Mouse (Mus musculus): ENCODE data around the gene Mamdc2. TPM values are rescaled to one million over a fixed set of nuclear protein-coding genes. Genes with fewer than 3 reads are reported as not detected.
A peak's percentile ranks its signal among the peaks of the same experiment; 100 is the strongest.
"Not testable (repeated sequence)": the region's sequence is repeated elsewhere in the genome, so short reads cannot be mapped to it uniquely, and the experiment has no call there.

Gene Mamdc2
- total RNA-seq (2021), result 1 to 10 TPM in 1 of 2 experiments, under 1 TPM in 1; 0.89 to 1.1 TPM

DNA sequence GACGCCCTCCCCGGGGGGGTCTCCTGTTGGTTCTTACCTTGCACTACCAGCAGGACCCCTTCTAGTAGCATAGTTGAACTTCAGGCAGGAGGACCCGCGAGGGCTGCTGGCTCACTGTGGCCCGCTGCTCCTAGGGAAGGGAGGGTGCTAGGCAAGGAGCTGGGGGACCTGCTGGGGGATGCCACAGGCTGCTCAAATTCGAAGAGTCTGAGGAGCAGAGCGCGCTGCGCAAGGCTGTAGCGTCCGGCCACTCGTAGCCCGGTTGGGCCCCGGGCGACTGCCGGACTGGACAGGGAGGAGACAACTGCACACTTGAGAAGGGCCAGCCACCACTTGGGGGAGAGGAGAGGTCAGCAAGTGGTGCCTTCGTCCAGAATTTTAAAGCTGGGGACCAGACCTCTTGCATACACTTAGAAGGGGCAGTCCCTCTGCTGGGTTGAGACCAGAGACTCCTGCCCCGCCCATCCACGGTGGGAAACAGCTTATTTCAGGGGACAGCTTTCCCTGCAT is at the start of gene Mamdc2:
Gene Mamdc2 (minus strand): TSS at position 455 of the 510 bp plus-strand sequence.
- DNase-seq (ENCODE audit: extremely low spot score in 1 of 2, low spot score in 1 of 2), result no peak

DNA sequence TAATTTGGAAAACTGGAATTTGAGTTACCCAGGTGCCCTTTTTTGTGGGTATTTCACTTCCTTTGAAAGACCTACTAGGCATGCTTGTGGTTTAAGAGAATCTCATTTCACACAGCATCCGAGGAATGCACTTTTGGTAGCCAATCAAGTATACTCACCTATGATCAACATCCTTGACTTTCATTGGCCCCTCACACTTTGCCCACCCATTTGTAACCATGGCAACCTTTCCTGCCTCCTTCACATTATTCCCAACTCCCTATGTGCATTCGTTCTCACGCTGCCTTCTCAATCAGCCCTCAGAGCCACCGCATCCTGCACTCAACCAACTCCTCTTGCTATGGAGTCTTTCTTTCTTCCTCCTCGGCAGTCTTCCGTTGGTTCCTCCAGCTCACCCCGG is 49.8 kb upstream of the Mamdc2 start:
- no peak for DNase-seq (ENCODE audit: extremely low spot score in 1 of 2, low spot score in 1 of 2)

- DNase-seq (ENCODE audit: extremely low spot score in 1 of 2, low spot score in 1 of 2), result no peak
Measured at GRCm38 (mm10) chr19:23497171-23497917, 49.1 kb upstream of the Mamdc2 start.

DNA sequence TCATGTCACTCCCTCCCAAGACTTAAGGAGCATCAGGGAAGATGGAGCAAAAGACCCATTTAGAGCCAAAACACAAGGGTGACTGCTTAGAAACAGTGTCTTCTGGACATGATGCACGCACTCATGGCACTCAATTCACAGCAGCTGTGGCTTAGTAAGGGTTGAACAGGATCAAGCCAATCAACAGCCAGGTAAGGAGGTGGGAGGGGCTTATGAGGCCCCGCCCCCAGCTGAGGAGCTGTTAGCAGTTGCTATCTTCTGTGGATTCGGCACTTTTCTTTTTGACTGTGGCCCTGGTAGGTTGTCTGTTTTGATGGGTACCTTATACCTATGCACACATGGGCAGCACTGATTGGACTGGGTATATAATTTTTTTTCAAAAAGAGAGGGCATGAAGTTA is 48.3 kb upstream of the Mamdc2 start:
- DNase-seq (ENCODE audit: extremely low spot score in 1 of 2, low spot score in 1 of 2), result no peak

GRCm38 (mm10) chr19:23492663-23493062 is 44.4 kb upstream of the Mamdc2 start:
- DNase-seq (ENCODE audit: extremely low spot score in 1 of 2, low spot score in 1 of 2), result no peak

DNA sequence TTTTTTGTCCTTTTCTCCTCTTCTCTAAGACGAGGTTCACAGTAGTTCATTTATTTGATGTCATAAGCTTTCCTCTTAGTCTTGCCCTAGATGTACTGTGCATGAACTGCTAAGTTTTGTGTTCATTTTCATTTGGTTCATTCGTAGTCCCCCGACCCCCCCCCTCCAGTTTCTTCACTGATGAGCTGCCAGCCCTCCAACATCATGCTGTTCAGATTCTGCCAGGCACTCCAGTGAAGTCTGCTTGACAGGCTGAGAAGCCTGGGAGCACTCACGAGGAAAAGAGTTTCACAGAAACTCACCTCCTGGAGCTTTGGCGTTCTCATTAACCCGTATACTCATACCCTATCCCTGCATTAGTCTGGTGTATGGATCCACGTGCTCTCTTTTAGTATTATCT is 42.5 kb upstream of the Mamdc2 start:
- not testable (repeated sequence) for DNase-seq (ENCODE audit: extremely low spot score in 1 of 2, low spot score in 1 of 2)

- DNase-seq (ENCODE audit: extremely low spot score in 1 of 2, low spot score in 1 of 2), result no peak
Measured at GRCm38 (mm10) chr19:23489780-23490179, 41.5 kb upstream of the Mamdc2 start.

DNA sequence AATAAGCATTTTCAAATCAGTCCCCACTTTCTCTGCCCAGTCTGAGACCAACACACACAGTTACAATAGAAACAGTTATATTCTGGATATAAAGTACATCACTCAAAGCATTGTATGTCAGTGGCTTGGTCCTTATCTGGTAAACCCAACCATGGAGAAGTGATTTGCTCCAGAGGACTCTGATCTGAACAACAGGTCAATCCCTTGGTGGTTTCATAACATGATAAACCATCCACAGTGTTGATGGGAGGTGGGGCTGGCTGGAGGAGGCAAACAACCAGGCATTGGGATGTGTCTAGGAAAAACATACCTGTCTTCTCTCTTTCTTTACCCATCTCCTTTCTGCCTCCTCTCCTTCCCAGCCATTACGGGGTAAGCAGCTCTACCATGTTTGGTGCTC is 39.2 kb upstream of the Mamdc2 start:
- no peak for DNase-seq (ENCODE audit: extremely low spot score in 1 of 2, low spot score in 1 of 2)

GRCm38 (mm10) chr19:23486631-23487270 is 38.5 kb upstream of the Mamdc2 start:
- no peak for DNase-seq (ENCODE audit: extremely low spot score in 1 of 2, low spot score in 1 of 2)

GRCm38 (mm10) chr19:23485940-23486600 is 37.8 kb upstream of the Mamdc2 start:
- no peak for DNase-seq (ENCODE audit: extremely low spot score in 1 of 2, low spot score in 1 of 2)

GRCm38 (mm10) chr19:23482571-23482970 is 34.3 kb upstream of the Mamdc2 start:
- DNase-seq (ENCODE audit: extremely low spot score in 1 of 2, low spot score in 1 of 2), result not testable (repeated sequence)

- DNase-seq (ENCODE audit: extremely low spot score in 1 of 2, low spot score in 1 of 2), result no peak
Measured at GRCm38 (mm10) chr19:23479597-23479967, 31.3 kb upstream of the Mamdc2 start.

DNA sequence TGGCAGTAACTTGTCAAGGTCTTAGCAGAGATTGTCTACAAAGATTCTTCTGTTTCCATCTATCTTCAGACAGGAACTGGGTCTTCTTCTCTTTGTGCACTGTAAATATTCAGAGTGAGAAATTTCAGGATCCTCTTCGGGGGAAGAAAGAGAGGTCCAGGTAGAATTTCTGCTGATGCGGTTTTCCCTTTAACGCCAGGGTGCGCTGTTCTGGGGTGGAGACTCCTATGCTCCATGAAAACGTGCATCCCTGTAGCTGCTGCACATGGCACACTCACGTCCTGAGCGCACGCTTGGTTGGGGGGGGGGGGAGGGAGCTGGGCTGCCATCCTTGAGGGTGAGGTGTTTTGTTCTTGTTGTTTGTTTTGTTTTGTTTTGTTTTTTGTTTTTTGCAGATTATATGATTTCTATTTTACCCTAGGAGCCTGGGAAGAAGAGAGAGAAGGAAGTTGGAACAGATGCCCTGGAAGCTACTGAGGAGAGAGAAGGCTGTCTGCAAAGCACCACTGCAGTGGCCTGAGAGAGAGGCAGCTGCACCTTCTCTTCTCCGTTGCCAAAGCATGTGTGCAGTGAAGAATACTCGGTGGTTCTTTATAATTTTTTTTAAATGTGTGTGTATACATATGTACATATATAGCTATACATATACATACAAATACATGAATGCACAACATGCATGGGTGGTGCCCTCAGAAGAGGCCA is 30.8 kb upstream of the Mamdc2 start:
- peak in 1 of 2 experiments; percentile 33 for DNase-seq (ENCODE audit: extremely low spot score in 1 of 2, low spot score in 1 of 2)

- no peak for DNase-seq (ENCODE audit: extremely low spot score in 1 of 2, low spot score in 1 of 2)
Measured at GRCm38 (mm10) chr19:23477826-23478225, 29.6 kb upstream of the Mamdc2 start.

- DNase-seq (ENCODE audit: extremely low spot score in 1 of 2, low spot score in 1 of 2), result no peak
Measured at GRCm38 (mm10) chr19:23467866-23468265, 19.6 kb upstream of the Mamdc2 start.

- no peak for DNase-seq (ENCODE audit: extremely low spot score in 1 of 2, low spot score in 1 of 2)
Measured at GRCm38 (mm10) chr19:23467011-23467410, 18.8 kb upstream of the Mamdc2 start.

DNA sequence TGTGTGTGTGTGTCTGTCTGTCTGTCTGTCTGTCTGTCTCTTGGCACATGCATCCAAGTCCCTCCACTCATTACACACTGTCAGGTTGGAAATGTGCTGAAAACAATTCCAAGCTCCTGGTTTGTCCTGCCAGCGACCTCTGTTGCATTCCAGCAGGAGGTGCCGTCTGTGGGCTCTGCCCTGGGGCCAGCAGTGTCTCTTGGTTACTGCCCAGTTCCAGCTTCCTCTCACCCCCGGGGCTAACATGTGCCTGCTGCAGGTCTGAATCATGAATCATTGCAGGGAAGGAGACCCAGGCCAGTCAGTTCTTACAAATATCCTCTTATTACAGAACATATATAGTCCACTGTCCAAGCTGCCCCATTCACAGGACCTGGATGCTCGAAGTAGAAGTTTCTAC is 9.2 kb upstream of the Mamdc2 start:
- DNase-seq (ENCODE audit: extremely low spot score in 1 of 2, low spot score in 1 of 2), result no peak

DNA sequence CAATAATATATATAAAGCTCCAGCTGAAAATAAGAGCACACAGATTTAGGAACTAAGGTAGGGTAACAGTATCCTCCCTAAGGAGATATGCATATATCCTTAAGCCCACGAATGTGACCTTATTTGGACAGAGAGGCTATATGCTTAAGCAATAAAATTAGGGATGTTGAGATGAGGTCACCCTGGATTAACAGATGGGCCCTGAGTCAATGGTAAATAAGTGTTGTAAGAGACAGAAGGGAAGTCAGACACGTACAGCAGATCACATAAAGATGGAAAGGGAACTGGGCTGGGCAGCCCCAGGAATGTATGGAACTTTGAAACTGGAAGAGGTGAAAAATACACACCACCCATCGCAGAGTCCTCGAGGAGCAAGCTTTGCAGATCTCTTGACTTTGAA is 3.1 kb upstream of the Mamdc2 start:
- no peak for DNase-seq (ENCODE audit: extremely low spot score in 1 of 2, low spot score in 1 of 2)

- no peak for DNase-seq (ENCODE audit: extremely low spot score in 1 of 2, low spot score in 1 of 2)
Measured at GRCm38 (mm10) chr19:23447221-23447987, 838 bp downstream of the Mamdc2 start.

Data from layer of hippocampus, postnatal 25 days (tissue).